ENCODE assay signal across 8 mouse cellular contexts in the genomic region with DNA sequence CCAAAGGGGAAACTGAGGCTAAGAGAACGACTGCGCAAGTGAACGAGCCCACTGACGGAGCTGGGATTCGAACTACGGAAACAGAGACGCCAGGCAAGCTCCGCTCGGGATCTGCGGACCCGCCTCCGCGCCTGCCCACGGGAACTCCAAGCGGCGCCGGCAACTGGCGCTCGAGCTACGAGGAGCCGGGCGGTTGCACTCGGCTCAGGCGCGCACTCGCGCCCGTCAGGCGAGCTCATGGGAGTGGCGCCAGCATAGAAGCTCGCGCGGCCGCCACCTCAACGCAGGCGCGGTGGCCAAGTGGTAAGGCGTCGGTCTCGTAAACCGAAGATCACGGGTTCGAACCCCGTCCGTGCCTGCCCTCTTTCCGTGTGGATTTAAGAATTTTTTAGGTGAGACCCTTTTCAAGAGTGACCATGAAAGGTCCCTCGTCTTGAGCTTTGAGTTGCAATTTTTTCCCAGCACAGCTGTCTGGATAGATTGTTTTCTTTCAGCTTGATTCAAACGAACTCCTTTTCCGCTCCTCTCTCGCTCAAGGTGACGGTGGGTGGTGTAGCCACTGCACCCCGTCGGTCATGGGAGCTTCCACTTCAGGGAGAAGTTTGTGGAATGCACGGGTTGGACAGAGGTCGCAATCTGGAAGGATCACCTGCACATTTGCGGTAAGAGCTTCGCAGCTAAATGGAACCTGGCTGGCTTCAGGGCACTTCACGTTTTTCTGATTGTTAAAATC.
A peak's percentile ranks its signal among the peaks of the same experiment; 100 is the strongest.
DNase-seq lines count a peak whose midpoint lies in the region; ATAC-seq lines count a peak whose summit lies in the region.

No protein-coding gene starts in this region.

- H3K27me3 ChIP-seq in megakaryocyte, embryonic 14.5 days (replicated peaks), result no peaks in the 10 kb centered on the region

- H3K4me1 ChIP-seq in megakaryocyte, embryonic 14.5 days, result peaks cover 72% of the 10 kb centered on the region

- no peaks in the 10 kb centered on the region for H3K9me3 ChIP-seq in megakaryocyte, embryonic 14.5 days

- no peaks in the 10 kb centered on the region for H3K36me3 ChIP-seq in megakaryocyte, embryonic 14.5 days (replicated peaks; ENCODE audit: low read length)

- DNase-seq in adrenal gland, adult 18-20 months (ENCODE audit: low spot score in 2 of 2), result peak; percentile 99 to 100
- DNase-seq in embryo, embryonic 10.5 days (ENCODE audit: low spot score), result peak; percentile 97
- peak; percentile 94 for DNase-seq in gastrocnemius, postnatal 14 days
- DNase-seq in left cerebral cortex, adult 9 months (ENCODE audit: low spot score in 2 of 2), result peak; percentile 91 to 98
- DNase-seq in right cerebral cortex, adult 2 months (ENCODE audit: low spot score in 2 of 2), result peak; percentile 99
- peak; percentile 88 for DNase-seq in urinary bladder, postnatal 10 days (ENCODE audit: low spot score)

- peak overlapping the region; percentile 95 for H3K4me3 ChIP-seq in megakaryocyte, embryonic 14.5 days (replicated peaks)

- intact Hi-C loops in gastrocnemius, postnatal 14 days (cut with DNase I; ENCODE audit: low total_unique reads), result no loop called here

- ATAC-seq in inflammation-experienced regulatory T-cells, adult 6 months, result peak; percentile 87

Comparison
In these comparisons a context has a peak if more than half of its experiments do, and no peak if none do; other contexts are left out.
1. Peak in every context shown above with its lines: DNase-seq, ATAC-seq and H3K4me3 ChIP-seq.